Mouse (Mus musculus) testis, adult 2 months (tissue): Measurements from ENCODE around the gene Sgsm2. TPM values are rescaled to one million over a fixed set of nuclear protein-coding genes. Genes with fewer than 3 reads are reported as not detected.
A peak's percentile ranks its signal among the peaks of the same experiment; 100 is the strongest.

Experiments
- H3K27ac ChIP-seq: fragments of 200-500 bp; 2 replicates; pipeline ENCODE4 v1.5.1; 2012; ENCODE audit warnings: low read depth, low read length; ENCODE audit not compliant: control insufficient read depth, insufficient read depth
- H3K27me3 ChIP-seq: fragments of 200-500 bp; 2 replicates; pipeline ENCODE4 v1.6.1; 2012; ENCODE audit warnings: mild to moderate bottlenecking, low read length, moderate library complexity; ENCODE audit not compliant: control insufficient read depth, insufficient read depth
- H3K36me3 ChIP-seq: fragments of 200-500 bp; 2 replicates; pipeline ENCODE4 v1.6.1; 2012; ENCODE audit warnings: mild to moderate bottlenecking, low read length; ENCODE audit not compliant: control insufficient read depth, insufficient read depth
- H3K4me1 ChIP-seq: fragments of 200-500 bp; 2 replicates; pipeline ENCODE4 v1.6.1; 2012; ENCODE audit warnings: low read length; ENCODE audit not compliant: control insufficient read depth, insufficient read depth
- H3K4me3 ChIP-seq: fragments of 200-500 bp; 2 replicates; pipeline ENCODE4 v1.5.1; 2012; ENCODE audit warnings: low read depth, mild to moderate bottlenecking, low read length, moderate library complexity, mixed read lengths; ENCODE audit not compliant: control insufficient read depth
- CTCF ChIP-seq: fragments of 200-500 bp; IDR thresholded peaks from 2 replicates; pipeline ENCODE4 v1.5.1; 2012; ENCODE audit warnings: low read depth, mild to moderate bottlenecking, inconsistent platforms, low read length, moderate library complexity; ENCODE audit not compliant: control insufficient read depth, insufficient read depth, insufficient replicate concordance
- POLR2A ChIP-seq: fragments of 200-500 bp; IDR thresholded peaks from 2 replicates; pipeline ENCODE4 v1.6.1; 2012; ENCODE audit warnings: low read depth, mild to moderate bottlenecking, inconsistent platforms, low read length, moderate library complexity; ENCODE audit not compliant: control insufficient read depth
- polyA plus RNA-seq: library from polyadenylated mRNA; depleted of rRNA; stranded (reverse); fragments of >200 nt; gene quantifications from 2 replicates; pipeline ENCODE4 v1.2.3, GENCODE M21; 2012

The Sgsm2 gene
- polyA plus RNA-seq, 1 experiment: 27.9 TPM

DNA sequence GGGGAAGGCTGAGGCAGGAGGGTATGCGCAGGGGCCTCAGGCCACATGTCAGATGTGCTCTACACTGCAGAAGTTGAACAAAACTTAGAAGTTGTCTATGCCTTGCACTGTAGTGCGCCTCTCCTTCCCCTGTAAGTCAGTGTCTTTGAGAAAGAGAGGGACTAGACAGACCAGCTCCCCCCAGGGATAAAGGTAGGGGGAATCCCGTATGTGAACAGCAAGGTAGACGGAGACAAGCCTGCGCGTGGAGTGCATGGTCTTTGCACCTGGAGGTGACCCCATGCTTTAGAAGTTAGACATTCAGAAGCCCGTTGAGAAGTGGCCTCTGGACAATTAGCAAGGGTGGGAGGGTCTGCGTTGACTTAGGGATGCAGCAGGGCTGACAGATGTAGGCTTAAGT is 56.1 kb downstream of the Sgsm2 start:
- peak overlapping the region; percentile 81 for H3K4me3 ChIP-seq
- TF ChIP-seq POLR2A: no peak
- TF ChIP-seq CTCF: no peak
- no peaks in the 10 kb centered on the region for H3K36me3 ChIP-seq
- H3K27me3 ChIP-seq: no peaks in the 10 kb centered on the region
- H3K27ac ChIP-seq: no peak overlapping the region
- H3K4me1 ChIP-seq: peaks cover 32% of the 10 kb centered on the region

DNA sequence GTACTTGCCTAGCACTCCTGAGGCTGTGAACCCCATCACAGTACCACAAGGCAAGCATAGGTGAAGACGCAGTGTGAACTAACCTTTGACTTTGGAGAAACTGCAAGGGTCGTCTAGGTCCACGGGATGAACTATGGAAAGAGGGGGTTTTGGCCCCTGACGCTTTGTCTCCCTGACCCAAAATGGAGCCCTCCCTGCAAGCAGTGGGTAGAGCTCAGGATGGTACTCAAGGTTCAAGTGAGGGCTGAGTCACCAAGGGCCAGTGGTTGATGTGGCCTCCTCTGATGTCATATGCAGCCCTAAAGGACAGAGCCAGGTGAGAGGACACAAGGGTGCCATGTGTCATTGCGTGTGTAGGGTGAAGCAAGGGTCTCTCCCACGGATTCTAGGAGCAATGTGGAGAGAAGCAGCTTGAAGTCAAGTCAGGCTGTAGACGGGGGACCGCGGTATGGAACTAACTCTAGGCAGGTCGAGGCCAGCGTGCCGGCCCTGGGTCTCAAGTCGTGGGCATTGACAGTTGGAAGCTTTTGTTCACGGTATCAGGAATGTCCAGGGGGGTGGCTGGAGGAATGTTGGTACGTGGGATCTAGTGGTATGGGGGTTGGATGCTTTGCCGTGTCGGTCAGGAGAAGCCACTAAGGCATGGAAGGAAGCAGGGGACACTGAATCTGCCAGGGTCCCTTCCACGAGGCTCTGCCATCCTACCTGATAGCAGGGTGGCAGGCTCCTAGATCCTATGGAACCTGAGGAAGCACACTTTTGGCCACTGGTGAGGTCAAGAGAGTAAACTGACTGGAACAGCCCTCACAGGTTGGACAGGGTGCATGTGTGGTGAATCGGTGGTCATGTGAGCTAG is 56.8 kb downstream of the Sgsm2 start:
- H3K36me3 ChIP-seq: no peaks in the 10 kb centered on the region
- H3K4me1 ChIP-seq: peaks cover 34% of the 10 kb centered on the region
- H3K27me3 ChIP-seq: no peaks in the 10 kb centered on the region
- peak overlapping the region; percentile 81 for H3K4me3 ChIP-seq
- TF ChIP-seq POLR2A (no peak), CTCF (no peak)
- H3K27ac ChIP-seq: no peak overlapping the region

GRCm38 (mm10) chr11:74838971-74839370 is 57.9 kb downstream of the Sgsm2 start:
- peak overlapping the region; percentile 63 for H3K27ac ChIP-seq
- no peaks in the 10 kb centered on the region for H3K36me3 ChIP-seq
- no peaks in the 10 kb centered on the region for H3K27me3 ChIP-seq
- H3K4me3 ChIP-seq: peak overlapping the region; percentile 81
- H3K4me1 ChIP-seq: peaks cover 45% of the 10 kb centered on the region
- TF ChIP-seq CTCF (no peak), POLR2A (no peak)

GRCm38 (mm10) chr11:74838441-74838840 is 58.4 kb downstream of the Sgsm2 start:
- Histone ChIP-seq H3K27ac (peak overlapping the region; percentile 100), H3K4me1 (peaks cover 50% of the 10 kb centered on the region), H3K36me3 (no peaks in the 10 kb centered on the region), H3K27me3 (no peaks in the 10 kb centered on the region), H3K4me3 (peak overlapping the region; percentile 95)
- TF ChIP-seq CTCF (no peak), POLR2A (peak; percentile 59)

DNA sequence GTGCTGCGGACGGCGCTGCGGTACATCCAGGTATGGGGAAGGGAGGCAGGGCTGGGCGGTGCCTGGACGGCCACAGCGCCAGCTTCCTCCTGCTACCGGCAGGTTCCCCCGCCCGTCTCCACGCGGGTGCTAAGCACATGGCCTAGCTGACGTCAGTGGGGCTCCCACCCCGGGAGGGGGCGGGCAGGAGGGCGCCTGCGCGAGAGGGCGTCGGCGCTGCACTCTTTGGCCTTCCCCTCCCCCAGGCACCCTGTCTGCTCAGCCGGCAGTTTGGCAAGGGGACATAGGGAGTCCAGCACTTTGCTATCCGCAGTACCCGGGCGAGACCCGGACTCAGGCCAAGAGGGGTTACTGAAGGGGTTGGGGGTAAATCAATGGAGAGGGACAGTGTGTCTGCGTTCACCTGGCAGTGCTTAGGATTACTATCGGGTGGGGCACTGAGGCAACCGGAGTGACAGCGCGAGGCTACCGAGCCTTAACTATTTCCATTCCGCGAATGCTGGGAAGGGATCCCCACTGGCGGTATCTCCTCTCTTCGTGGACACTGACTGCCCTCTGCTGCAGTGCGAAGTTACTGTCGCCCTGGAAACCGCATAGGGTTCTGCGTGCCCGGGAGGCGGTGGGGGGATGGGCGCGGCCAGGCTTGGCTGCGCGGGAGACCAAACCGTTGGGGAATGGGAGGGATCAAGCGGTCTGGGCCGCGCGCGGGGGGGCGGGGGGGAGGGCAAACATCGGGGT is 59.0 kb downstream of the Sgsm2 start:
- Histone ChIP-seq H3K36me3 (no peaks in the 10 kb centered on the region), H3K27ac (peak overlapping the region; percentile 100), H3K4me1 (peaks cover 56% of the 10 kb centered on the region), H3K27me3 (no peaks in the 10 kb centered on the region), H3K4me3 (peak overlapping the region; percentile 95)
- TF ChIP-seq CTCF (no peak), POLR2A (peak; percentile 55)

DNA sequence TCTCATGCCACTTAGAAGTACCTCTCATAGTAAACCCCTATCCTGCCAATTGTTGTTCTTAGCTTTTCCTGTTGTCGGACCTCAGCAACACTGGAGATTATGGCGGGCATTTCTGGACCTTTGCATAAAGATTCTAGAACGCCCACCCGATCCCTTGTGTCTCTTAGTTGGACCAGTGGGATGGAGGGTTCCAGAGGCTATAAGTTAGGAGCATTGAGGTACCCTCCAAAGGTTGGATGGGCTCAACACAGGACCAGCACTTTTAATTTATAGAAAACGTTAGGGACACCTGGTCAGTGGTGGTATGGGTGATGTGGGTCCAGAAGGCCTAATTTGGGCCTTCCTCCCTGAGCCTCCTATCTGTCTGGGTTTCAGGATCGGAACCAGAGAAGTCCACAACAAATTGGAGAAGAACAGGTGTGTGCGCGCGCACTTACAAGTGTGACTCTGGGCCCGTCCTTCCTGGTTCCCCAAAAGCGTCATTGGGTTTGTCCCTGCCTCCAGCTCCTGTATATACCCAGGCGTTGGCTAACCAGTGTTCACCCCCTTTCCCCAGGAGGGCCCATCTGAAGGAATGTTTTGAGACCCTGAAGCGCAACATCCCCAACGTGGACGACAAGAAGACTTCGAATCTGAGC is 59.7 kb downstream of the Sgsm2 start:
- TF ChIP-seq POLR2A (no peak), CTCF (no peak)
- H3K27me3 ChIP-seq: no peaks in the 10 kb centered on the region
- H3K4me1 ChIP-seq: peaks cover 62% of the 10 kb centered on the region

More for the DNA sequence above, 59.7 kb downstream of the Sgsm2 start:
- peak overlapping the region; percentile 95 for H3K4me3 ChIP-seq
- H3K27ac ChIP-seq: peak overlapping the region; percentile 100
- H3K36me3 ChIP-seq: no peaks in the 10 kb centered on the region
